Mouse (Mus musculus): ENCODE results near the gene Gm49450. TPM values are rescaled to one million over a fixed set of nuclear protein-coding genes. Genes with fewer than 3 reads are reported as not detected.

The Gm49450 gene
- total RNA-seq, 2 experiments from 2014 or later = not detected

DNA sequence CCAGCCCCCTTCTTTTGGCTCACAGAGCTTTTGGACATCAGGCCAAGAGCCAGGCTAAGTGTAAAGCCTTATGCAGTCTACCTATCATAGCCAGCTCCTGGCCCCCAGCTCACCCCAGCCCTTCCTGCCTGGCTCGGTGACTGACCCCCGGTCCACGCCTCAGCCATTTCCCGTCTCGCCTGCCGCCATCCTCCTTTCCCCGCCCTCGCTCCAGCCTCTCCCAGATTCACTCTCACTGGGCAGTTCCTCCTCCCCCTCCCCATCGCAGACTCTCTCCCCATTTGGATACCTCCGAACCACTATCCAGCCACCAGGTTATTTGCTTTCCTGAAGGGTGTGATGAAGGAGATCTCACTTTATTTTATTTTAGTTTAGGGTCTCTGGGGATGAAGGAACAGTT, 55.9 kb downstream of the Gm49450 start:
- intact Hi-C loops (cut with DNase I) = loop anchor here (2.0 kb wide), 1 partner anchor 19 kb away; no protein-coding TSS in a partner anchor
- DNase-seq = peak; percentile 39 to 55

GRCm38 (mm10) chr15:98895635-98896589, 57.4 kb downstream of the Gm49450 start:
- peak; percentile 52 to 63 for DNase-seq
- intact Hi-C loops (cut with DNase I) = loop anchor here (2.0 kb wide), 1 partner anchor 21 kb away; no protein-coding TSS in a partner anchor

GRCm38 (mm10) chr15:98894746-98895634, 58.4 kb downstream of the Gm49450 start:
- intact Hi-C loops (cut with DNase I) = no loop called here
- peak in 1 of 2 experiments; percentile 38 for DNase-seq

DNA sequence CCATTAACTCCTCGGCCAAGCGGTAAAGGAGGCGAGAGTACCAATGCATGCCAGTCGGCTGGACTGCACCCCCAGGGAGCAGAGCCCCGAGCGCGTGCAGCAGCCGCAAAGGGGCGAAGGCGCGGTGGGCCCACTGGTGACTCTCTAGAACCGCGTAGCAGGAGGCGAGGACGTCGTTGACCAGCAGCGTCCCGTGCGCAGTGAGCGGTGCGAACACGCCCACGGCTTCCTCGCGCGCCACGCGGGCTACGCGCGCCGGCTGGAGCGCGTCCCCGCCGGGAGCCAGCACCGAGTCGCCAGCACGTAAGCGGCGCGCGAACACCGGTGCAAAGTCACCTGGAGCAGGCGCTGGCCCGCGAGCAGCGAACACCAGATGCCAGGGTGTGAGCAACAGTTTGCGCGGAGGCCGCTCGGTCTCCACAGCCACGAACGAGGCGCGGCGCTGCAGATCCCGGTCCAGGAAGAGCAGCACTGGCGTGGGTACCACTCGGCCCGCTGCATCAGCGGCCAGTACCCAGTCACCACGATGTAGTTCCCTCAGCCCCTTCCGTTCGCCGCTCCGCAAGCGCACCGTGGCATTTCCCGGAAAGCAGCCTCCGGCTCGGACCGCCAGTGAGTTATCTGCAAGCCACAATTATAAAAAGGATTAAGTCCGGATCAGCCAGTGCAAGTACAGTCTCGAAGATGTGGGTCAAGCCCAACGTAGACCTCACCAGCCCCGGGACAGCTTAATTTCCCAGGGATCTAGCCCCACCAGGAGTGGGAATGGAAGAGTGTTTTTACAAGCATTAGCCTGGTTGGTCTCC, 59.2 kb downstream of the Gm49450 start, which contains the start of gene Rhebl1:
Gene Rhebl1 (minus strand): TSS at position 601 of the 806 bp plus-strand sequence.
- DNase-seq = peak; percentile 42 to 59
- intact Hi-C loops (cut with DNase I) = no loop called here

- no peak for DNase-seq
- intact Hi-C loops (cut with DNase I) = no loop called here
Measured at GRCm38 (mm10) chr15:98893036-98893435, 60.3 kb downstream of the Gm49450 start.

DNA sequence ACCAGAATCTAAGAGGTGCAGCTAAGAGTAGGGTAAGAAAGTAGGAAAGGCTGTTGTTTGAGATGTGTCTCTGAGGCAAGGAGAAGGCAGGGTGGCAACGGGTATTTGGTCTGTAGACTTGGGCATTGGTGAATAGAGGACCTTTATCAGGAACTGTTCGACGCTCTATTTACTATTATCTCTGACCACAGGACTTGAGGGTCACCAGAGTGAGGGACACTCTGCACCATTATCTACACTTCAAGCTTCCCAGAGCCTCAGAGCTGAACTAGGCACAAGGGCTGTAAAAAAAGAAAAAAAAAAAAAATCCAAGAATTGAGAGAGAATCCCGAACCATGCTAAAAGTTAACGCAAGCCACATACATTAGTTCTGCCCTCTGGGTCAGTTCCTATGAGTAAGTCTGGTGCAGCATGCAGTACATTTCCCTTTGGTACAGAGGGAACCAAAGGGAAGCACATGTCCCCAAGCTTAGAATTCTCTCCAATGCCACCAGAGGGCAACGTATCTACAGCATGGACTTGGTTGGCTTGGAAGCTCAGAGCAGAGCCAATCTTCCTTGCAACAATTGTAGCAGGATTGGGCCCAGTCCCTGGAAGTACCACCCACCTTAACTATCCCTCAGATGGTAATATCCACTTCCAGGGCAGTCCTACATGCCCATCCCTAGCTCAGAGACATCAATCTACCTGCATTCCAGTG, 61.3 kb downstream of the Gm49450 start:
- intact Hi-C loops (cut with DNase I) = loop anchor here (1.0 kb wide), 2 partner anchors 36 to 102 kb away; no protein-coding TSS in a partner anchor
- DNase-seq = peak; percentile 80 to 84

DNA sequence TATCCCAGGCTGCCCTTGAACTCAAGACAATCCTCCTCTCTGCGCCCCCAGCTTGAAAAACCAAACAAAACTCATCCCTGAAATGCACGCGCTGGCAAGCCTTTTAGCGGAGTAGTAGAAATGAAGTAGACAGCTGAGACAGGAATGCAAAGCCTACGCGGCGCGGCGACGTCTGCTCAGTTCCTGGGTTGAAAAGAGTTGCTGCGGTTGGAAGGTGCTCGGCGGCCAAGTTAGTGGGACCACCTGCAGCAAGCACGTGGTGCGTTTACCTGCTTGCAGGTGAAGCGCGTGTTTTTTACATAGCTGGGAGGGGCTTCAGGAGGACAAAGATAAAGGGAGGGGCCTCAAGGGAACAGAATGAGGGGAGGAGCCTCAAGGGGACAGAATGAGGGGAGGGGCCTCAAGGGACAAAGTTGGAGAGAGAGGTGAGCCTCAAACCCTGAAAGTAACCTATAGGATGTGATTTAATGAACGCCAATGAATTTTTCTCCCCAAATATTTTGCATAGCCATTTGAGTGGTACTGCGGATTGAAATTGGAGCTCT, 62.1 kb downstream of the Gm49450 start:
- intact Hi-C loops (cut with DNase I) = no loop called here
- DNase-seq = no peak

DNA sequence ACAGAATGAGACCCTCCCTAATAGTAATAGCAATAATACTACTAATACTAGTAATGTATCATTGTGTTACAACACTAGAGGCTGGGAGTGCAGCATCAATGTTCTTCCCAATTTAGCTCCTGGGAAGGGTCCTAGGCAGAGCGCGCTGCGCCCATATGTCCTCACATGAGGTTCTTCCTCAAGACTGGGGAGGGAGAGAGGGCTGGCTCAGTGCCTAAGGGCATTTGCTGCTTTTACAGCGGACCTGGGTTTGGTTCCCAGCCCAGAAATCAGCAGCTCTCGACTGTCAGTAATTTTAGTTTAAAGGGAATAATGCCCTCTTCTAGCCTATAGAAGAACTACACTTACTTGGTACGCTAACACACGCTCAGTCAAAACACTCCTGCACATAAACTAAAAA, 65.8 kb downstream of the Gm49450 start:
- intact Hi-C loops (cut with DNase I) = no loop called here
- DNase-seq = no peak

GRCm38 (mm10) chr15:98886667-98887387, 66.5 kb downstream of the Gm49450 start:
- no peak for DNase-seq
- intact Hi-C loops (cut with DNase I) = no loop called here

DNA sequence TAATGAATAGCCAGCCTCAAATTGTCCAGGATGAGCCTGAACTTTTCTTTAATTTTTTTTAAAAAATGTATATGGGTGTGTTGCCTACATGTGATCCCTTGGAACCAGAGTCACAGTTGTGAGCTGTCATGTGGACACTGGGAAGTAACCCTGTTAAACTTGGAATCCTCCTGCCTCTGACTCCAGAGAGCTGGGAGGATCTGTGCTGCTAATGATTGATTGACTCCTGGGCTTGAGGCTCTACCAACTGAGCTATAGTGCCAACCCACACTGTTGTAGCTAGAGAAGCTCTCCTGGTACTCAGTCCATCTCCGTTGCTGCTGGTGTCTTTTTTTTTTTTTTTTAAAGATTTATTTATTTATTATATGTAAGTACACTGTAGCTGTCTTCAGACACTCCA, 69.2 kb downstream of the Gm49450 start:
- DNase-seq = no peak
- intact Hi-C loops (cut with DNase I) = loop anchor here (5.0 kb wide), 1 partner anchor 33 kb away; the partner anchor contains the start of gene Lmbr1l

DNA sequence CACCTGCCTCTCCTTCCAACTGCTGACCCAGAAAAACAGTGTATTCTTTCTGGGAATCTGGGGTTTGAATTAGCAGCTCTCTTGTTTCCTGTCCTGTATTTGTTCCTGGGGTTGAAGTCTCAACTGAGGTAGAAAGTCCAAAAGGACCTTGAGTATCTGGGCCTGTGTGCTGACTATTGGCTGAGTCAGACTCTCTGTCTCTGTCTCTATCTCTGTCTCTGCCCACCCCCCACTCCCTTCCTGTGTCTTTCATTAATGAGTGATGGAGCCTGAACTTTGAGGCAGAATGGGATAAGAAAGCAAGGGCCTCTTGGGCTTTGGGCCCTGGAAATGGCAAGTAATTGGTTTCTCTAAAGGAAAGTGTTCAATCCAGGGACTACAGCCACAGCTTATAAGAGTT, 69.7 kb downstream of the Gm49450 start:
- no peak for DNase-seq
- intact Hi-C loops (cut with DNase I) = loop anchor here (5.0 kb wide), 1 partner anchor 34 kb away; the partner anchor contains the start of gene Lmbr1l

Other genes with a start within 250 kb of the Gm49450 start
- gene Ccdc65, start 245.3 kb downstream of the Gm49450 start, total RNA-seq (2021) = under 1 TPM; 0.12 to 0.41 TPM
- 10 to 100 TPM in 1 of 2 experiments, 1 to 10 TPM in 1; 8.1 to 10.2 TPM for gene Fkbp11, start 225.4 kb downstream of the Gm49450 start, total RNA-seq (2021)
- 10 to 100 TPM; 36.3 to 40.1 TPM for gene Arf3, start 190.3 kb downstream of the Gm49450 start, total RNA-seq (2021)
- under 1 TPM; 0.43 to 0.67 TPM for gene Wnt10b, start 175.4 kb downstream of the Gm49450 start, total RNA-seq (2021)
- not detected for gene Wnt1, start 163.7 kb downstream of the Gm49450 start, total RNA-seq (2021)
- gene Ddn, start 144.1 kb downstream of the Gm49450 start, total RNA-seq (2021) = under 1 TPM; 0.10 to 0.32 TPM
- gene Prkag1, start 122.0 kb downstream of the Gm49450 start, total RNA-seq (2021) = 10 to 100 TPM; 93.7 to 94.3 TPM
- 10 to 100 TPM; 63.0 to 72.1 TPM for gene Kmt2d, start 82.3 kb downstream of the Gm49450 start, total RNA-seq (2021)
- gene Rhebl1, start 59.0 kb downstream of the Gm49450 start, total RNA-seq (2021) = 1 to 10 TPM; 1.6 to 2.8 TPM
- gene Dhh, start 55.0 kb downstream of the Gm49450 start, total RNA-seq (2021) = 1 to 10 TPM; 2.8 to 3.8 TPM
- gene Lmbr1l, start 35.3 kb downstream of the Gm49450 start, total RNA-seq (2021) = 10 to 100 TPM; 15.4 to 16.1 TPM
- 100 to 1,000 TPM; 373 to 402 TPM for gene Tuba1b, start 19.0 kb downstream of the Gm49450 start, total RNA-seq (2021)
- 100 to 1,000 TPM; 263 to 273 TPM for gene Tuba1a, start 152 bp upstream of the Gm49450 start, total RNA-seq (2021)
- 10 to 100 TPM; 80.7 to 99.8 TPM for gene Tuba1c, start 76.3 kb upstream of the Gm49450 start, total RNA-seq (2021)
- under 1 TPM; 0.27 to 0.53 TPM for gene Prph, start 101.6 kb upstream of the Gm49450 start, total RNA-seq (2021)
- 1 to 10 TPM; 6.5 to 6.7 TPM for gene Troap, start 121.0 kb upstream of the Gm49450 start, total RNA-seq (2021)
- not detected for gene C1ql4, start 134.3 kb upstream of the Gm49450 start, total RNA-seq (2021)
- under 1 TPM; 0.37 to 0.98 TPM for gene Dnajc22, start 139.6 kb upstream of the Gm49450 start, total RNA-seq (2021)
- 10 to 100 TPM; 16.7 to 18.8 TPM for gene Spats2, start 172.4 kb upstream of the Gm49450 start, total RNA-seq (2021)

Data from heart, postnatal 10 days (tissue).